Mouse (Mus musculus): Measurements from ENCODE around the gene Tmem208. TPM values are rescaled to one million over a fixed set of nuclear protein-coding genes. Genes with fewer than 3 reads are reported as not detected.

Tmem208 gene
- total and polyA plus RNA-seq, 3 experiments: 76.2 to 133 (median 88.1) TPM

GRCm38 (mm10) chr8:105299962-105300361 is 26.2 kb upstream of the Tmem208 start:
- no peak for TF ChIP-seq CHD2 (IDR thresholded peaks at IDR 0.05; ENCODE audit: low read length)
- no peak for TF ChIP-seq EP300 (IDR thresholded peaks at IDR 0.05; ENCODE audit: low read length)
- no peak for TF ChIP-seq MAX (IDR thresholded peaks at IDR 0.05; ENCODE audit: low read length)
- TF ChIP-seq JUND (conservative IDR thresholded peaks at IDR 0.05; ENCODE audit: low read depth, low read length): no peak
- no peak for TF ChIP-seq MEF2A (IDR thresholded peaks at IDR 0.05; ENCODE audit: borderline replicate concordance, low read depth, low read length)
- TF ChIP-seq NELFE (IDR thresholded peaks at IDR 0.05; ENCODE audit: low read depth, low read length): no peak
- no peak for TF ChIP-seq USF1 (IDR thresholded peaks at IDR 0.05; ENCODE audit: low read depth, low read length)
- no peak for TF ChIP-seq ETS1 (conservative IDR thresholded peaks at IDR 0.05; ENCODE audit: low read depth, low read length)
- TF ChIP-seq MAZ (IDR thresholded peaks at IDR 0.05; ENCODE audit: low read depth, low read length): no peak
- TF ChIP-seq USF2 (conservative IDR thresholded peaks at IDR 0.05; ENCODE audit: low read depth, low read length): no peak
- TF ChIP-seq ZC3H11A (IDR thresholded peaks at IDR 0.05; ENCODE audit: low read depth, low read length): no peak
- TF ChIP-seq UBTF (IDR thresholded peaks at IDR 0.05; ENCODE audit: low read depth, low read length): no peak
- no peak for TF ChIP-seq ZKSCAN1 (IDR thresholded peaks at IDR 0.05; ENCODE audit: borderline replicate concordance, low read depth, low read length)
- TF ChIP-seq SMC3 (IDR thresholded peaks at IDR 0.05; ENCODE audit: low read depth, low read length): no peak
- no peak for TF ChIP-seq HCFC1 (IDR thresholded peaks at IDR 0.05; ENCODE audit: low read depth, low read length)
- TF ChIP-seq GABPA (IDR thresholded peaks at IDR 0.05; ENCODE audit: insufficient replicate concordance, low read depth, low read length): no peak
- H3K4me3 ChIP-seq (replicated peaks in 1 of 3; ENCODE audit: low read depth in 2 of 3, low read length in 2 of 3, poor library complexity in 1 of 3): no peak overlapping the region
- no peak for DNase-seq (ENCODE audit: extremely low read depth)
- H3K4me1 ChIP-seq (ENCODE audit: control insufficient read depth in 1 of 2, insufficient read depth in 2 of 2): peaks cover 10 to 75% of the 10 kb centered on the region in 2 experiments
- peaks cover 46 to 62% of the 10 kb centered on the region in 2 experiments for H3K36me3 ChIP-seq (replicated peaks in 1 of 2; ENCODE audit: control insufficient read depth in 1 of 2, insufficient read depth in 1 of 2, low read length in 1 of 2)
- in situ Hi-C loops (cut with MboI; ENCODE audit: low pct_ligation_motif_present, low pct_unique_long_range_greater_than_20kb, low sequenced_read_pairs) (no loop called here), dilution Hi-C loops (cut with MboI; ENCODE audit: extremely low pct_ligation_motif_present, extremely low pct_unique_long_range_greater_than_20kb, low sequenced_read_pairs) (no loop called here)
- H3K79me2 ChIP-seq (replicated peaks; ENCODE audit: control insufficient read depth, extremely low read depth, insufficient read depth, poor library complexity, severe bottlenecking): peaks cover 26% of the 10 kb centered on the region
- H3K9me3 ChIP-seq (replicated peaks; ENCODE audit: low read length): no peaks in the 10 kb centered on the region
- no peak overlapping the region for H3K9ac ChIP-seq (ENCODE audit: insufficient read depth, low read depth)
- no peaks in the 10 kb centered on the region for H3K27me3 ChIP-seq (replicated peaks)
- no peak overlapping the region for H3K4me2 ChIP-seq (ENCODE audit: insufficient read depth, low read depth, poor library complexity, severe bottlenecking)
- H3K27ac ChIP-seq (ENCODE audit: insufficient read depth, low read depth): no peak overlapping the region

- Histone ChIP-seq H3K4me2 (ENCODE audit: insufficient read depth, low read depth, poor library complexity, severe bottlenecking) (no peak overlapping the region), H3K27ac (ENCODE audit: insufficient read depth, low read depth) (no peak overlapping the region), H3K79me2 (replicated peaks; ENCODE audit: control insufficient read depth, extremely low read depth, insufficient read depth, poor library complexity, severe bottlenecking) (peaks cover 17% of the 10 kb centered on the region), H3K4me3 (replicated peaks in 1 of 3; ENCODE audit: low read depth in 2 of 3, low read length in 2 of 3, poor library complexity in 1 of 3) (no peak overlapping the region), H3K27me3 (replicated peaks) (no peaks in the 10 kb centered on the region), H3K4me1 (ENCODE audit: control insufficient read depth in 1 of 2, insufficient read depth in 2 of 2) (peaks cover 4 to 74% of the 10 kb centered on the region in 2 experiments), H3K9me3 (replicated peaks; ENCODE audit: low read length) (no peaks in the 10 kb centered on the region), H3K9ac (ENCODE audit: insufficient read depth, low read depth) (no peak overlapping the region), H3K36me3 (replicated peaks in 1 of 2; ENCODE audit: control insufficient read depth in 1 of 2, insufficient read depth in 1 of 2, low read length in 1 of 2) (peaks cover 76 to 95% of the 10 kb centered on the region in 2 experiments)
- dilution Hi-C loops (cut with MboI; ENCODE audit: extremely low pct_ligation_motif_present, extremely low pct_unique_long_range_greater_than_20kb, low sequenced_read_pairs) (no loop called here), in situ Hi-C loops (cut with MboI; ENCODE audit: low pct_ligation_motif_present, low pct_unique_long_range_greater_than_20kb, low sequenced_read_pairs) (no loop called here)
- TF ChIP-seq PAX5 (IDR thresholded peaks at IDR 0.05; ENCODE audit: low read length) (no peak), KAT2A (IDR thresholded peaks at IDR 0.05; ENCODE audit: insufficient replicate concordance, low read length) (no peak), MAFK (IDR thresholded peaks at IDR 0.05; ENCODE audit: insufficient replicate concordance, low read length) (peak; percentile 64; the same call in 1 of the 2 replicates), ZNF384 (IDR thresholded peaks at IDR 0.05; ENCODE audit: low read depth, low read length) (no peak)
- DNase-seq (ENCODE audit: extremely low read depth): no peak
Measured at GRCm38 (mm10) chr8:105303396-105303795, 22.8 kb upstream of the Tmem208 start.
